ENCODE assay signal across 12 mouse cellular contexts in genomic region chr1:166964508-166964907, GRCm38 (mm10). TPM values are rescaled to one million over a fixed set of nuclear protein-coding genes. Genes with fewer than 3 reads are reported as not detected.
DNase-seq lines count a peak whose midpoint lies in the region; TF ChIP-seq lines count a peak whose summit lies in the region.
"Had no signal": no experiment of that assay in that cellular context is flagged by ENCODE, and none has a peak within 500 bp of the region (broad histone marks: within the 10 kb centered on the region; RNA-seq: fewer than 3 reads in every experiment).

No protein-coding gene starts in this region.

- no peak overlapping the region for H3K4me3 ChIP-seq in thymus, adult 2 months (ENCODE audit: control insufficient read depth, insufficient read depth, low read length)
- H3K4me3 ChIP-seq in left cerebral cortex, adult 2 months, result no peak overlapping the region
- H3K4me3 ChIP-seq: heart, embryonic 13.5 days; lung, embryonic 15.5 days had no signal

- intact Hi-C loops in left cerebral cortex, adult 2 months (cut with DNase I), result no loop called here

- no peaks in the 10 kb centered on the region for H3K4me1 ChIP-seq in thymus, adult 2 months (replicated peaks; ENCODE audit: control insufficient read depth, insufficient read depth, low read length)
- H3K4me1 ChIP-seq: heart, embryonic 13.5 days; lung, embryonic 15.5 days had no signal

- H3K27ac ChIP-seq in thymus, adult 2 months (ENCODE audit: control insufficient read depth, insufficient read depth, low read length), result no peak overlapping the region
- no peak overlapping the region for H3K27ac ChIP-seq in left cerebral cortex, adult 2 months
- H3K27ac ChIP-seq: heart, embryonic 13.5 days; lung, embryonic 15.5 days had no signal

- WGBS in thymus, adult 2 months, result 45% methylated on average over 10 of the region's 10 CpGs

- H3K27me3 ChIP-seq in thymus, adult 2 months (ENCODE audit: control insufficient read depth, insufficient read depth, low read length), result no peaks in the 10 kb centered on the region
- H3K27me3 ChIP-seq: heart, embryonic 13.5 days; lung, embryonic 15.5 days had no signal

- TF ChIP-seq CTCF in thymus, adult 2 months (IDR thresholded peaks at IDR 0.05; ENCODE audit: borderline replicate concordance, control insufficient read depth, extremely low read depth, insufficient read depth, low read length, poor library complexity), result no peak
- no peak for TF ChIP-seq CTCF in left cerebral cortex, adult 2 months (IDR thresholded peaks at IDR 0.05)

- no peak for TF ChIP-seq POLR2A in thymus, adult 2 months (IDR thresholded peaks at IDR 0.05; ENCODE audit: control insufficient read depth, extremely low read depth, insufficient read depth, low read length, poor library complexity)

- DNase-seq in adrenal gland, adult (ENCODE audit: inconsistent age in 2 of 2, low spot score in 1 of 2), result peak; percentile 18 to 65
- DNase-seq in adrenal gland, adult 8-10 months, result no peak
- peak; percentile 1 for DNase-seq in thymus, adult 2 months
- DNase-seq in thymus, adult 18-20 months, result no peak
- peak; percentile 71 for DNase-seq in kidney, postnatal 10 days
- DNase-seq in testis, postnatal 14 days (ENCODE audit: low spot score), result peak; percentile 21
- no peak for DNase-seq in frontal cortex, postnatal 10 days (ENCODE audit: low spot score in 2 of 2)
- DNase-seq in left cerebral cortex, adult 2 months (ENCODE audit: extremely low spot score in 1 of 2, low spot score in 2 of 2), result no peak
- DNase-seq: cerebellum, adult 18-20 months; right cerebral cortex, postnatal 25 days had no signal

- no peaks in the 10 kb centered on the region for H3K36me3 ChIP-seq in thymus, adult 2 months (ENCODE audit: control insufficient read depth, insufficient read depth, low read length)
- H3K36me3 ChIP-seq: heart, embryonic 13.5 days; lung, embryonic 15.5 days had no signal

RNA-seq across cellular contexts. Expression of gene Fam78b, which starts 36.7 kb away (rescaled TPM):
- total RNA-seq in adrenal gland, adult 8-10 months (2022), result 1 to 10 TPM; 3.9 to 8.4 (median 4.4) TPM
- polyA plus RNA-seq in thymus, adult 2 months (2012; rRNA removed), result 0.98 and 1.6 TPM in 2 replicates
- 10 to 100 TPM; 31.7 to 33.2 TPM for total RNA-seq in left cerebral cortex, adult 2 months (2021)

Comparison
In these comparisons a context has a peak if more than half of its experiments do, and no peak if none do; other contexts are left out.
1. DNase-seq: peak in adrenal gland, adult (2 of 2), thymus, adult 2 months (single experiment), kidney, postnatal 10 days (single experiment) and testis, postnatal 14 days (single experiment); none in adrenal gland, adult 8-10 months (single experiment), thymus, adult 18-20 months (0 of 2), frontal cortex, postnatal 10 days (0 of 2) and left cerebral cortex, adult 2 months (0 of 2).